Mouse (Mus musculus): ENCODE results near the gene Egfl6.

- TF ChIP-seq POLR2A (IDR thresholded peaks at IDR 0.05; ENCODE audit: extremely low read depth, insufficient read depth, low read length) (no peak), CTCF (IDR thresholded peaks at IDR 0.05; ENCODE audit: low read depth, low read length) (no peak)
These were observed 29.7 kb upstream of the Egfl6 start for GRCm38 (mm10) chrX:166615191-166615590.

Data from liver, adult 2 months (tissue).